Mouse (Mus musculus): ENCODE measurements at regions not wholly inside any gene's neighbourhood (a gene's known extent, or its start where the extent isn't known, plus 50 kb on each side); places are given as distances from the start of the nearest gene placed in this dataset.

DNA sequence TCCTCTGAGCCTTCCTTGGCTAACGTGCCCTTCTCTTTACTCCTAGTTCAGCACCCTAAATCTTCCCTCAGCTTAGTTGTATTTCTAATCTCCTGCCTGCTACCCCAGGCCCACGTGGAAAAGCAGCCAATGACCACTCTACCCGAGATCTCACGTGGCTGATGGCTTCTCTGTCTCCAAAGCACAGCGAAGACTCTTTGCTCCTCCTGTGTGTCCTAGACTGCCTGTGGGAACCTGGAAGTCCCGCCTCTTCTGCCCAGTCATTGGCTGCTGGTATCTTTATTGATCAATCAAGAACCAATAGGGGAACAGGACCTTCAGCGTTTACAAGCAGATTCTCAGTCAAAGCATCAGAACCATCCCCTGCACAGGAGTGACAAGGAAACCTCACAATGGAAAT, 54.8 kb downstream of the Gm19935 start:
- TF ChIP-seq CTCF (IDR thresholded peaks at IDR 0.05; ENCODE audit: insufficient read depth, low read length) = no peak
- no peak for TF ChIP-seq POLR2A (IDR thresholded peaks at IDR 0.05; ENCODE audit: borderline replicate concordance, extremely low read depth, low read depth, low read length)
- Histone ChIP-seq H3K4me1 (ENCODE audit: control insufficient read depth, insufficient read depth, low read length) (no peaks in the 10 kb centered on the region), H3K4me3 (replicated peaks; ENCODE audit: extremely low read depth, low read depth, low read length) (no peak overlapping the region)
- DNase-seq = no peak
- 79% methylated on average over 7 of the region's 7 CpGs for WGBS

DNA sequence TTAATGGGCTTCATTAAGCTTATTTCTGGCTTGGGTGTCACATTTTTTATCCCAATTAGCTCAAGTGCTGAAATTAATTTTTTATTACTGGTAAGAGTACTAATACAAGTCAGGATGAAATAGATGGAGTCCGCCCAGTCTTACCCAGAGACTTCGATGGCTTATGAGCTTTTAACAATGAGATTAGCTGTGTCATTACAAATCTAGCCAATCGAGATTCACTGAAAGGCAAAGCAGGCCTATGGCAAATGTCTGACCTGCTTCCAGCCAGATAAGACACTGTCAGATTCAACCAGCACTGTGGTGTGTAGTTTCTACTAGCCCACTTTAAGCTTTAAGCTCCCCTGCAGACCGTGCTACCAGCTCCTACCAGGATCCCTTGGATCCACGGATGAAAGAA, 55.2 kb downstream of the Gm19935 start:
- DNase-seq = no peak
- WGBS = 82% methylated on average over 5 of the region's 5 CpGs
- Histone ChIP-seq H3K4me1 (ENCODE audit: control insufficient read depth, insufficient read depth, low read length) (no peaks in the 10 kb centered on the region), H3K4me3 (replicated peaks; ENCODE audit: extremely low read depth, low read depth, low read length) (no peak overlapping the region)
- TF ChIP-seq POLR2A (IDR thresholded peaks at IDR 0.05; ENCODE audit: borderline replicate concordance, extremely low read depth, low read depth, low read length) (no peak), CTCF (IDR thresholded peaks at IDR 0.05; ENCODE audit: insufficient read depth, low read length) (no peak)

DNA sequence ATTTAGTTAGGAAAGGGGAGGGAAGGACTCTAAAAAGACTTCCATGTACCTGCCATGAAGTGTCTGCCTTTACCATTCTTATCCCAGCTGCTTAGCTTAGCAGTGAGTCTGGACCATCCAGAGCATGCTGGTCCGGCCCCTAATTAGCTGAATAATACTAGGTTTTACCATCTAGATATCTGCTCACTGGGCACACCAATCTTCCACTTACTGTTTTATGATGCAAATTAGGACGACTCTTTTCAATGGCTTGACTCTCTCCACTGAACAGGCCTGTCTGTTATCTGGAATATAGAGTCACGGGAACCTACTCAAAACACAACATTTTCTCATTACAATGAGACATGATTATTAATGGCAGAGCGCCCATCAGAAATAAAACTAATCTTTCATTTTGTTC, 55.7 kb downstream of the Gm19935 start:
- H3K4me3 ChIP-seq (replicated peaks; ENCODE audit: extremely low read depth, low read depth, low read length) = no peak overlapping the region
- WGBS = 90% methylated on average over 4 of the region's 4 CpGs
- DNase-seq = no peak
- no peaks in the 10 kb centered on the region for H3K4me1 ChIP-seq (ENCODE audit: control insufficient read depth, insufficient read depth, low read length)
- no peak for TF ChIP-seq CTCF (IDR thresholded peaks at IDR 0.05; ENCODE audit: insufficient read depth, low read length)
- no peak for TF ChIP-seq POLR2A (IDR thresholded peaks at IDR 0.05; ENCODE audit: borderline replicate concordance, extremely low read depth, low read depth, low read length)

DNA sequence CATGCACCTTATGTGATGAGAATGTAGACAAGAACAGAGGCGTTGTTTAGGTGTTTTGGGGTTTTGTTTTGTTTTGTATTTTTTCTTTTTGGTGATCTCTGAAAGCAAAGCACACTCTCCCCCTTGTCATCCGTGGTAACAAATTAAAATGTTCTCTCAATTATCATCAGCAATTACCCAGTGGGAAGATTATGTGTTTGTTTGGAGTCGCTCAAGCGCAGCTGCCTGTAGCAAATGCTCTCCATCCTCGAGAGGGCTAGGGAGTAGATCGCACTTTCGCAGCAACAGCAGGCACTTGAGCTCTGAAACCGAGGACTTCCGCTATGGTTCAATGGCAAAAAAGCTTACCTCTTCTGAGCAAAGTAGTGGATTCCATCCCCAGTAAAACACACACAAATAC, 57.7 kb downstream of the Gm19935 start:
- no peak for TF ChIP-seq CTCF (IDR thresholded peaks at IDR 0.05; ENCODE audit: insufficient read depth, low read length)
- no peak for TF ChIP-seq POLR2A (IDR thresholded peaks at IDR 0.05; ENCODE audit: borderline replicate concordance, extremely low read depth, low read depth, low read length)

DNA sequence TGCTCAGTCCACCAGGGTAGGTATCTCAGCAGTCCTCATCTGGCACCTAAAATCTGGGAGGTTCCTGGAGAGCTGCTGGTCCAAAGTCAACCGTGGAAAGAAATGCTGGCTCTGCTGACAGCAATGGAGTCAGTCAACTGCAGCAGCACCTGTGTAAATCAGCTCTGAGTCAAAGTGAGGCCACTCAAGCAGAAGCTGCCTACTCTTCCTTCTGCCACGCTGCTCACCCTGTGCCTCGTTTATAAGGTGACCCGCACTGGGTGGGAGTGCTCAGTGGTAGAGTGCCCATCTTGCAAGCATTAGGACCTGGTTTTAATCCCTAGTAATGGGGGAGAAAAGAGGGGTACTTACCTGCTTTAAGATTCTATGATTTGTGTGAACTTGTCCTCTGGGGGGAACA, 62.2 kb downstream of the Gm19935 start:
- no peak overlapping the region for H3K4me3 ChIP-seq (replicated peaks; ENCODE audit: extremely low read depth, low read depth, low read length)
- H3K4me1 ChIP-seq (ENCODE audit: control insufficient read depth, insufficient read depth, low read length) = no peaks in the 10 kb centered on the region
- no peak for DNase-seq
- TF ChIP-seq CTCF (IDR thresholded peaks at IDR 0.05; ENCODE audit: insufficient read depth, low read length) (no peak), POLR2A (IDR thresholded peaks at IDR 0.05; ENCODE audit: borderline replicate concordance, extremely low read depth, low read depth, low read length) (no peak)
- WGBS = 71% methylated on average over 4 of the region's 4 CpGs

More for the DNA sequence above, 57.7 kb downstream of the Gm19935 start:
- H3K4me1 ChIP-seq (ENCODE audit: control insufficient read depth, insufficient read depth, low read length) = no peaks in the 10 kb centered on the region
- no peak overlapping the region for H3K4me3 ChIP-seq (replicated peaks; ENCODE audit: extremely low read depth, low read depth, low read length)
- no peak for DNase-seq
- WGBS = 77% methylated on average over 9 of the region's 9 CpGs

DNA sequence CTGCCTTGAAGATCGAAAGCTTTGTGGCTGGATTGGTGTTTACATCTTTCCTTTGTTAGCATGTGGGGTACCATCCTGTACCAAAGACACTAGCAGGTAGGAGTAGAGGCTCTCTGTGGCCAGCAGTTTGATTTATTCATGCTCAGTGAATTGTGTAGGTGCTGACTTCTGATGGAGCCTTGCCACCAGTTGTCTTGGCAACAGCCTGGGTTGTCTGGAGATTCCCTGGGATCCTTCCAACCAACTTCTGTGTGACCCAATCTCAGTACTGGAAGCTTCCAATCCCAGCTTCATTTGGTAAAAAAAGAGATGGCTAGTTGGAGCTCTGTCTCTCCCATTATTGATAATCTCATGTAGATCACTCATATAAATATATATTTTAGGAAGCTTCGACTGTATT, 73.6 kb downstream of the Gm19935 start:
- TF ChIP-seq CTCF (IDR thresholded peaks at IDR 0.05; ENCODE audit: insufficient read depth, low read length) (no peak), POLR2A (IDR thresholded peaks at IDR 0.05; ENCODE audit: borderline replicate concordance, extremely low read depth, low read depth, low read length) (no peak)
- Histone ChIP-seq H3K4me3 (replicated peaks; ENCODE audit: extremely low read depth, low read depth, low read length) (no peak overlapping the region), H3K4me1 (ENCODE audit: control insufficient read depth, insufficient read depth, low read length) (no peaks in the 10 kb centered on the region)
- DNase-seq = no peak
- 95% methylated on average over 2 of the region's 2 CpGs for WGBS

DNA sequence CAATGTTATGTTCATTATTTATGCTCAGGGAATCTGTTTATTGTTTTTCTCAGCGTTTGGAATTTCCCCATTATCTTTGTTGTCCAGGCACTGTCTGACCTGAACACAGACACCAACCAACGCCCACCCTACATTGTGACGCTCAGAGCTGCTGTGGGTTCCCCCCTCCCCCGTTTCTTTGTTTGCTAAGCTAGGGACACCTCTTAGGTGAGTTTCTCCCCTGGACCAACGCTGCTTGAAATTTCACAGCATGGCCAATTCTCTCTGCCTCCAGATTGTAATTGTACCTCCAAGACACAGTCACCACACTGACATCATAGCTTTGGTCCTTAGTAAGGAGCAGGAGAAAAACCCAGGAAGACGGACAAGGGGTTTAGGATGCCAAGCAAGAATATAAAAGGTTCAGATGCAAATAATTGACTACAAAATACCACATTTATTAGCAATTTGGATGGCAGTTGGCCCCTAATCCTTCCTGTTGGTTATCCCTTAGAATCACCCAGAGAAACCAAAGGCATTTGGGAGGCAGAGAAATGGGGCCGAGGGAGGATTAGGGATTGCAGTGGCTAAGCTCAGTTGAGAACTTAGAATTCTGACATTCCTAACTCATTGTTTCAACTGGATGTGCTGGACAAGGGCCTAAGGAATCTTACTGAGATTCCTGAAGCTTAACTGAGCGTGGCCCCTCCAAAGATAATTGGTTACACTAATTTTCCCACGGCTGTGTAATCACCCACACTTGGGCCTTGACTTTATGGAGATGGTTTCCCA, 76.0 kb downstream of the Gm19935 start:
- DNase-seq = no peak
- TF ChIP-seq CTCF (IDR thresholded peaks at IDR 0.05; ENCODE audit: insufficient read depth, low read length) = no peak
- no peak for TF ChIP-seq POLR2A (IDR thresholded peaks at IDR 0.05; ENCODE audit: borderline replicate concordance, extremely low read depth, low read depth, low read length)
- 56% methylated on average over 9 of the region's 9 CpGs for WGBS

DNA sequence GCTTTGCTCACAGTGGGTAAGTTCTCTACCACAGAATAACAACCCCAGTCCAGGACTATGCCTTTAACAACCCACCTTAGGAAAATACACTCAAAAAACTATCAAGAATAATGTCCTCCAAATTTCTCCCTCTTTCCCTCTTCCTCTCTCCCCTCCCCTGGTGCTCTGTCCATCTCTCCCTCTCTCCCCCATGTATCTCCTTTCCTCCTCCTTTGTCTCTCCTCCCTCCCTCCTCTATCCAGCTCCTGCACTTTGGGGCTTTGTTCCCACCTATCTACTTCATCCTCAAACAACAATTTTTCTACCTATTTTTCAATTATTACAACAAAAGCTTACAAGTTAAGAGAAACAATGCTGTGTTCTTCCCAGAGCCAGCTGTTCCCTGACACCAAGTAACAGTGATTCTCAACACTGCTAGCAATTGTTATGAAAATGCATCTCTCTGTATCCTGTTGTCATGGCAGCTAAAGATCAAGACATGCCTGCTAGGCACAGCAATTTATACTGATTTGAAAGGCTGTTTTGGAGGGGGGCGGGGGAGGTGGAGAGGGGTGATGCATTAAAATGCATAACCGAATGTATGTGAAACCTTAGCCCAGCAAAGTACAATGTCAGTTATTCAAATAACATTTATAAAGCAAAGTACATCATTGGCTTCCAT, 76.8 kb downstream of the Gm19935 start:
- DNase-seq = no peak
- 69% methylated on average over 2 of the region's 2 CpGs for WGBS

More for the DNA sequence above, 76.0 kb downstream of the Gm19935 start:
- Histone ChIP-seq H3K4me1 (ENCODE audit: control insufficient read depth, insufficient read depth, low read length) (no peaks in the 10 kb centered on the region), H3K4me3 (replicated peaks; ENCODE audit: extremely low read depth, low read depth, low read length) (no peak overlapping the region)

DNA sequence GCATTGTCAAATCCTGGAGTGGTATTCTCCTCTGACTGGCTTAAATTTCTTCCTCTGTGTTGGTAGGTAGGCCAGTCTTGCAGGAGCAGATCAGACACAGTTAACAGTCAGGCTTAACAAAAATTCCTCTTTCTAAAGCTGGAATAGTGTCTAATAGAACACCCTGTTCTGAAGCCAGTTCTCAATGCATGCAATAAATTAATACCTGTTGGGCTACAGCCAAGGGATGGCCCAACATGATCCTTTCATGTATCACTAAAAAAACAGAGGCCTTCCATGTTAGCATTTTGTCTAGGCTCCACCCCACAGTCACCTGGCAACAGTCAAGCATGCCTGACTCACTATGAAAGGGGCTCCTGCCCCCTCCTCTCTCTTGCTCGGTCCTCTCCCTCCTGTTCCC, 89.2 kb downstream of the Gm19935 start:
- no peak for TF ChIP-seq CTCF (IDR thresholded peaks at IDR 0.05; ENCODE audit: insufficient read depth, low read length)
- TF ChIP-seq POLR2A (IDR thresholded peaks at IDR 0.05; ENCODE audit: borderline replicate concordance, extremely low read depth, low read depth, low read length) = no peak
- DNase-seq = no peak
- 29% methylated on average over 1 of the region's 1 CpGs for WGBS
- H3K4me3 ChIP-seq (replicated peaks; ENCODE audit: extremely low read depth, low read depth, low read length) = no peak overlapping the region
- no peaks in the 10 kb centered on the region for H3K4me1 ChIP-seq (ENCODE audit: control insufficient read depth, insufficient read depth, low read length)

More for the DNA sequence above, 76.8 kb downstream of the Gm19935 start:
- Histone ChIP-seq H3K4me3 (replicated peaks; ENCODE audit: extremely low read depth, low read depth, low read length) (no peak overlapping the region), H3K4me1 (ENCODE audit: control insufficient read depth, insufficient read depth, low read length) (no peaks in the 10 kb centered on the region)
- TF ChIP-seq POLR2A (IDR thresholded peaks at IDR 0.05; ENCODE audit: borderline replicate concordance, extremely low read depth, low read depth, low read length) = no peak
- no peak for TF ChIP-seq CTCF (IDR thresholded peaks at IDR 0.05; ENCODE audit: insufficient read depth, low read length)

DNA sequence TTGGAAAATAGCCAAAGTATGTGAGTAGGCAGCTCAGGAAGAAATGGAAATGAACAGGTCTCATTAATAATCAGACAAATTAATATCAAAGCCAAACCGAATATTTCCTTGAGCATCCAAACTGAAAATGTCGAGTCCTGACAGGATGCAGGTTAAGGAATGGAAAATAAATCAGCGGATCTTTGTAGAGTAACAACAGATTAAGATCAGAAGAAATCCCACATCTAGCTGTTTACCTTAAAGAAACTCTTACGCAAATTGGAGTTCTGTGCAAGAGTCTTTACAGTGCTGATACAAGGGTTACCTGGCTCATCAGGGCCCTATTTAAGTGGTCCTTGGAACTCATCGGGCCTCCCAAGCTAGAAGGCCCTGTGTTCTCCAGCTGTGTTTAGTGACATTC, 92.0 kb downstream of the Gm19935 start:
- 80% methylated on average over 5 of the region's 5 CpGs for WGBS
- no peak for DNase-seq
- no peak for TF ChIP-seq CTCF (IDR thresholded peaks at IDR 0.05; ENCODE audit: insufficient read depth, low read length)
- TF ChIP-seq POLR2A (IDR thresholded peaks at IDR 0.05; ENCODE audit: borderline replicate concordance, extremely low read depth, low read depth, low read length) = no peak
- no peaks in the 10 kb centered on the region for H3K4me1 ChIP-seq (ENCODE audit: control insufficient read depth, insufficient read depth, low read length)
- H3K4me3 ChIP-seq (replicated peaks; ENCODE audit: extremely low read depth, low read depth, low read length) = no peak overlapping the region

Measured in lung, adult 2 months (tissue).